Mouse (Mus musculus) neural tube, embryonic 11.5 days (tissue): ENCODE data around the gene Lyar. TPM values are rescaled to one million over a fixed set of nuclear protein-coding genes. Genes with fewer than 3 reads are reported as not detected.

Source experiments
- ATAC-seq: fragments of 200-750 bp; cut with Nextera tagmentation; 2 replicates; pipeline ENCODE4 v1.8.0; 2017; ENCODE audit warnings: moderate number of reproducible peaks, mild to moderate bottlenecking, moderate TSS enrichment, moderate library complexity; ENCODE audit not compliant: insufficient read depth, low FRiP score, low TSS enrichment
- DNase-seq: peaks from one replicate; pipeline ENCODE4 v3.0.0-alpha.2; 2015; ENCODE audit warnings: low spot score
- H3K27ac ChIP-seq: fragments of 300-500 bp; sonication (generic); 2 replicates; pipeline ENCODE4 v1.5.1; 2014; ENCODE audit warnings: low read depth, mild to moderate bottlenecking, low read length
- H3K27me3 ChIP-seq: fragments of 300-500 bp; sonication (generic); 2 replicates; pipeline ENCODE4 v1.6.1; 2014; ENCODE audit warnings: mild to moderate bottlenecking, low read length, mixed read lengths; ENCODE audit not compliant: control insufficient read depth, insufficient read depth
- H3K36me3 ChIP-seq: fragments of 300-500 bp; sonication (generic); 2 replicates; pipeline ENCODE4 v1.6.1; 2014; ENCODE audit warnings: mild to moderate bottlenecking, low read length, moderate library complexity, mixed read lengths; ENCODE audit not compliant: control insufficient read depth, insufficient read depth
- H3K4me1 ChIP-seq: fragments of 300-500 bp; sonication (generic); 2 replicates; pipeline ENCODE4 v1.6.1; 2014; ENCODE audit warnings: low read length, mixed read lengths; ENCODE audit not compliant: control insufficient read depth, insufficient read depth
- H3K4me2 ChIP-seq: fragments of 300-500 bp; sonication (generic); 2 replicates; pipeline ENCODE4 v1.6.1; 2014; ENCODE audit warnings: low read depth, mild to moderate bottlenecking, moderate library complexity
- H3K4me3 ChIP-seq: fragments of 300-500 bp; sonication (generic); 2 replicates; pipeline ENCODE4 v1.5.1; 2014; ENCODE audit warnings: low read depth, low read length
- H3K9ac ChIP-seq: fragments of 300-500 bp; sonication (generic); 2 replicates; pipeline ENCODE4 v1.6.1; 2014; ENCODE audit warnings: mild to moderate bottlenecking, low read length
- H3K9me3 ChIP-seq: fragments of 300-500 bp; sonication (generic); 2 replicates; pipeline ENCODE4 v1.6.1; 2016; ENCODE audit warnings: low read length; ENCODE audit not compliant: control insufficient read depth
- WGBS: fragments of 180-500 bp; shearing (Covaris S2); extraction: QIAGEN DNeasy Blood & Tissue Kit; methylation state at CpG from one replicate; pipeline ENCODE4 v1.1.7; 2014; 5-methylcytosine and 5-hydroxymethylcytosine counted together
- polyA plus RNA-seq: library from polyadenylated mRNA; unstranded; fragments of >200 nt; fragmentation: Nextera tagmentation; extraction: Ambion mirVana; gene quantifications from 2 replicates; pipeline ENCODE4 v1.2.1, GENCODE M21; 2014

Lyar gene
- polyA plus RNA-seq, 1 experiment from 2014 or later: 102 TPM

GRCm38 (mm10) chr5:38196821-38197481 is 23.3 kb upstream of the Lyar start:
- Histone ChIP-seq H3K4me3 (no peak overlapping the region), H3K9me3 (no peaks in the 10 kb centered on the region), H3K27me3 (no peaks in the 10 kb centered on the region), H3K27ac (no peak overlapping the region), H3K4me1 (no peaks in the 10 kb centered on the region), H3K36me3 (peaks cover 4% of the 10 kb centered on the region), H3K9ac (no peak overlapping the region), H3K4me2 (no peak overlapping the region)
- 72% methylated on average over 5 of the region's 5 CpGs for WGBS
- DNase-seq (no peak), ATAC-seq (peak; percentile 13; the same call in 1 of the 2 replicates)

DNA sequence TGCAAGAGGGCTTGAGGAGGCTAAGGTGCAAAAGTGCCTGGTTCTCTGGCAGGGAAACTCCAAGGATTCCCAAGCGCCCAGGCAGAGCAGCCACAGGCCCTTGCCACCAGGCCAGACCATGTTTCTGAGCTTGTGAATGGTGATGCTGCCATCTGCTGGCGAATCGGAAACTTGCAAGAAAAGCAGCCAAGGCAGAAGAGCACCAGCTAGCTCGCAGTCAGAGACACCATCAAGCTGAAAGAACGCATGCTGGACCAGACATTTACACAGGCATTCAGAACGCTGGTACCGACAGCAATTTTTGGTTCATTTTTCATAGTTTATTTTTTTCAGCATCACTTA is 22.8 kb upstream of the Lyar start:
- DNase-seq (peak; percentile 90), ATAC-seq (peak; percentile 48; the same call in 1 of the 2 replicates)
- H3K4me1 ChIP-seq: no peaks in the 10 kb centered on the region
- H3K4me3 ChIP-seq: no peak overlapping the region
- H3K9me3 ChIP-seq: no peaks in the 10 kb centered on the region
- 23% methylated on average over 7 of the region's 7 CpGs for WGBS
- H3K36me3 ChIP-seq: peaks cover 8% of the 10 kb centered on the region
- no peaks in the 10 kb centered on the region for H3K27me3 ChIP-seq
- H3K27ac ChIP-seq: no peak overlapping the region
- no peak overlapping the region for H3K4me2 ChIP-seq
- no peak overlapping the region for H3K9ac ChIP-seq

DNA sequence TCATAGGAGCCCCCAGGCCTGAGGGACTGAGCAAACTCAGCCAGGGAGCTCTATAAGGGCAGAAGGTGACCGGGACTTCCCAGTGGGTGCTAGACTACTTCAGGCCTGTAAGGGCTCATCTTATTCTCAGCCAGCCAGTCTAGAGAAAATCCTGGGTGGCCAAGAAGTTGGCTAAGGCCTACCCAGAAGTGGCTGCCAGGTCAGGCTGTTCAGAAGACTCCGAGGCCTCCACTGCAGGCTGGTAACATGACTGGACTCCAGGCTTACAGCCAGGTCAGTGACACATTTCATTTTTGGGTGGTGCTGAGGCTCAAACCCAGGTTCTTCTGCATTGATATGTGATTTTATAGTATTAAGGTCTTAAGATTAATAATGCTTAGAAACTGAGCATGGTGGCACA is 20.6 kb upstream of the Lyar start:
- Histone ChIP-seq H3K4me1 (no peaks in the 10 kb centered on the region), H3K27ac (no peak overlapping the region), H3K9ac (no peak overlapping the region), H3K4me2 (no peak overlapping the region), H3K9me3 (no peaks in the 10 kb centered on the region), H3K4me3 (no peak overlapping the region), H3K27me3 (no peaks in the 10 kb centered on the region), H3K36me3 (peaks cover 14% of the 10 kb centered on the region)
- WGBS: 94% methylated on average over 2 of the region's 2 CpGs
- DNase-seq: no peak
- ATAC-seq: no peak

- Histone ChIP-seq H3K27me3 (no peaks in the 10 kb centered on the region), H3K9ac (no peak overlapping the region), H3K9me3 (no peaks in the 10 kb centered on the region), H3K4me1 (no peaks in the 10 kb centered on the region), H3K27ac (no peak overlapping the region), H3K4me2 (no peak overlapping the region), H3K4me3 (no peak overlapping the region), H3K36me3 (peaks cover 19% of the 10 kb centered on the region)
- DNase-seq (no peak), ATAC-seq (no peak)
- 87% methylated on average over 7 of the region's 7 CpGs for WGBS
These were observed 15.0 kb upstream of the Lyar start for GRCm38 (mm10) chr5:38205303-38205726.

DNA sequence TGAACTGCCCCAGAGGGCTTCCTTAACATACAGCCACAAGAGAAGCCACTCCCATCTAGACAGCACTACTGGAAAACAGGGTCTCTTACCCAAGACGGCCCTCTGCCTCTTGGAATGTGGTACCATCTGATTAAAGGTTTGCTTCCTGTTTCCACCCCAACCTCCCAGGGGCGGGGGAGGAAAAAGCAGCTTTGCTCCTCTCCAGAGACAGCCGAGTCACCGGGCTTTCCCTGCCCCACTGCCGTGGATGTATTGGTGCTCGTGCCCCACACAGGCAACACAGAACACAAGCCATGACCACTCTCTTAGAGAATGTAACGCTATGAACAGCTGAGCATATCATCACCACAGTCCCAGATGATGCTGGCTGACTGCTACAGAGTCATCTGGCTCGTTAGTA is 11.3 kb upstream of the Lyar start:
- Histone ChIP-seq H3K4me3 (no peak overlapping the region), H3K4me1 (no peaks in the 10 kb centered on the region), H3K27me3 (no peaks in the 10 kb centered on the region), H3K9me3 (no peaks in the 10 kb centered on the region), H3K9ac (no peak overlapping the region), H3K36me3 (peaks cover 9% of the 10 kb centered on the region), H3K27ac (no peak overlapping the region), H3K4me2 (no peak overlapping the region)
- no peak for ATAC-seq
- WGBS: 86% methylated on average over 8 of the region's 8 CpGs
- no peak for DNase-seq

DNA sequence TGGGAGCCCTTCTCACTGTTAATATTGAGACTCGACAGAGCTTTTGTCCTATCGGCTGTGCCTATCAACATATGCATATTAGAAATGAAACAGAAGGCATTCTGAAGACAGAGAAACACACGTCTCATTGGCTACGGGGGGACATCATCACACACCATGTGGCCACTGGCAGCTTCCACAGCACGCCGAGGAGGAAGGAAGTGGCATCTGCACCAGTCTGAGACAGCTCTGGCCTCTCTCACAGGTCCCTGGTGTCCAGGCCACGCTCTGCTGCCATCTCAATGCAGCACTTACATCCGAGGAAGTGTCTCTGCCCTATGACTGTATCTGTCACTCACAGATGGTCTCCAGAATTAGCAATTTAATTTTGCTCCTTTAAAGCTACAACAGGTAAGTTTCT is 8.6 kb upstream of the Lyar start:
- no peaks in the 10 kb centered on the region for H3K4me1 ChIP-seq
- H3K4me3 ChIP-seq: no peak overlapping the region
- H3K9ac ChIP-seq: no peak overlapping the region
- ATAC-seq: no peak
- DNase-seq: no peak
- WGBS: 90% methylated on average over 8 of the region's 8 CpGs
- H3K27me3 ChIP-seq: no peaks in the 10 kb centered on the region
- H3K27ac ChIP-seq: no peak overlapping the region
- peaks cover 2% of the 10 kb centered on the region for H3K36me3 ChIP-seq
- H3K4me2 ChIP-seq: no peak overlapping the region
- H3K9me3 ChIP-seq: no peaks in the 10 kb centered on the region

DNA sequence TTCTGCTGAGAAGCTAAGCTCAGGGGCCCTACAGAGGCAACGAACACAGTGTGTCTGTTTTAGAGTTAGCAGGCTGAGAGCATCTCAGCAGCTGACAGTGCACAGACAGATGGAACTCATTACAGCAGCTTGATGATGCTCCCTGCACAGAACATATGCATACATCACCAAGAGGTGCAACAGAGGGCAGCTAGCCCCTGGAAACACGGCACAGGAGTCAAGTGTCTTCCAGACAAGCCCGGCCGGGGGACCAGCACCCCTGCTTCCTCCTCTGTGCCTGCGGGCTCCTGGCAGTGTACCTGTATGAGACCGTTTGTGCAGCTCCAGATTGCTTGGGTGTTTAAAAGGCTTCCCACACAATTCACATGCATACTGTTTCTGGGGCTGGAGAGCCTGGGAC is 7.3 kb upstream of the Lyar start:
- WGBS: 69% methylated on average over 6 of the region's 6 CpGs
- DNase-seq: no peak
- H3K9ac ChIP-seq: no peak overlapping the region
- no peaks in the 10 kb centered on the region for H3K27me3 ChIP-seq
- no peak overlapping the region for H3K4me2 ChIP-seq
- no peaks in the 10 kb centered on the region for H3K9me3 ChIP-seq
- H3K36me3 ChIP-seq: peaks cover 2% of the 10 kb centered on the region
- H3K4me1 ChIP-seq: no peaks in the 10 kb centered on the region
- no peak overlapping the region for H3K4me3 ChIP-seq
- H3K27ac ChIP-seq: no peak overlapping the region
- no peak for ATAC-seq

DNA sequence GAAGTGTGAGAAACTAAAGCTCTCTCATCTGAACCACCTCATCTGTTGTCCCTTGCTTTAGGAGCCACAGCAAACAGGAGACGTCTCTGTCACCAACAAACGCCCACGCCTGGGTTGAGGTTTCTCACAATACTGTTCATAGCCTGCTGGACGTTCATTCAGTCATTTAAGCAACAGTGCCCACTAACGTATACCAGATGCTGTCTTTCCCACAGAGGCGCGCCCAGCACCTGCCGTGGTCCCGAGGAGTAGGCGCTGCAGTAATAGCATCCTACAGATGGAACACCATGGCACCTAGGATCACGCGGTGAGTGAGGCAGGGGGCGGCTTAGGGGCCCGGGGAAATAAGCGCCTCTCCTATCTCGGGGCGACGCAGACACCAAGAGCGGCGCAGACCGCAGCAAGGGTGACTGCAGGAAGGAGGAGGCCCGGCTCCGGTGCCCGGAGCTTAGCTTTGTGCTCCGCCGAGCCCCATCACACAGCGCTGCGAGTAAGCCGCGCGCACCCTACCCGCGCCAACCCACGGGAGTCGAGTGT is 431 bp upstream of the Lyar start:
- no peak for DNase-seq
- no peak; the same call in 1 of the 2 replicates for ATAC-seq
- H3K36me3 ChIP-seq: no peaks in the 10 kb centered on the region
- no peaks in the 10 kb centered on the region for H3K27me3 ChIP-seq
- H3K27ac ChIP-seq: no peak overlapping the region
- peak overlapping the region; percentile 87 for H3K9ac ChIP-seq
- WGBS: under 1% methylated on average over 34 of the region's 35 CpGs
- peak overlapping the region; percentile 68 for H3K4me2 ChIP-seq
- peaks cover 11% of the 10 kb centered on the region for H3K4me1 ChIP-seq
- peak overlapping the region; percentile 93 for H3K4me3 ChIP-seq
- H3K9me3 ChIP-seq: no peaks in the 10 kb centered on the region

- Histone ChIP-seq H3K4me2 (no peak overlapping the region), H3K27me3 (no peaks in the 10 kb centered on the region), H3K9ac (no peak overlapping the region), H3K9me3 (no peaks in the 10 kb centered on the region), H3K27ac (no peak overlapping the region), H3K4me1 (no peaks in the 10 kb centered on the region), H3K36me3 (peaks cover 11% of the 10 kb centered on the region), H3K4me3 (no peak overlapping the region)
- DNase-seq: peak; percentile 68
- WGBS: 67% methylated on average over 4 of the region's 4 CpGs
- no peak for ATAC-seq
These were observed 15.2 kb downstream of the Lyar start for GRCm38 (mm10) chr5:38235422-38235821.
